Mouse (Mus musculus): ENCODE measurements around the gene Hcfc1r1. TPM values are rescaled to one million over a fixed set of nuclear protein-coding genes. Genes with fewer than 3 reads are reported as not detected.

Hcfc1r1 gene
- polyA plus RNA-seq (2016; fragmentation: Nextera tagmentation; extraction: Ambion mirVana) = 152 and 305 TPM in 2 replicates

- peaks cover 37% of the 10 kb centered on the region for H3K4me1 ChIP-seq
- peak; percentile 98 for DNase-seq (ENCODE audit: low spot score)
- H3K36me3 ChIP-seq = peaks cover 30% of the 10 kb centered on the region
- H3K4me3 ChIP-seq = peak within 1 kb of the TSS; percentile 72
- no peaks in the 10 kb centered on the region for H3K9me3 ChIP-seq
- peak within 1 kb of the TSS; percentile 90 for H3K27ac ChIP-seq
- peaks cover 14% of the 10 kb centered on the region for H3K27me3 ChIP-seq (ENCODE audit: insufficient read depth, poor library complexity, severe bottlenecking)
- under 1% methylated on average over 45 of the region's 45 CpGs for WGBS
Measured at GRCm38 (mm10) chr17:23673424-23674073, at the start of gene Hcfc1r1, which contains the start of gene Thoc6. Gene Hcfc1r1 (plus strand): TSS chr17:23673596. Gene Thoc6 (minus strand): TSS chr17:23673882.

GRCm38 (mm10) chr17:23627813-23628212 is 45.6 kb upstream of the Hcfc1r1 start:
- Histone ChIP-seq H3K27ac (no peak overlapping the region), H3K9me3 (no peaks in the 10 kb centered on the region), H3K4me1 (peaks cover 7% of the 10 kb centered on the region), H3K27me3 (ENCODE audit: insufficient read depth, poor library complexity, severe bottlenecking) (peaks cover 18% of the 10 kb centered on the region), H3K36me3 (no peaks in the 10 kb centered on the region), H3K4me3 (no peak overlapping the region)
- WGBS = 32% methylated on average over 7 of the region's 7 CpGs
- no peak for DNase-seq (ENCODE audit: low spot score)

DNA sequence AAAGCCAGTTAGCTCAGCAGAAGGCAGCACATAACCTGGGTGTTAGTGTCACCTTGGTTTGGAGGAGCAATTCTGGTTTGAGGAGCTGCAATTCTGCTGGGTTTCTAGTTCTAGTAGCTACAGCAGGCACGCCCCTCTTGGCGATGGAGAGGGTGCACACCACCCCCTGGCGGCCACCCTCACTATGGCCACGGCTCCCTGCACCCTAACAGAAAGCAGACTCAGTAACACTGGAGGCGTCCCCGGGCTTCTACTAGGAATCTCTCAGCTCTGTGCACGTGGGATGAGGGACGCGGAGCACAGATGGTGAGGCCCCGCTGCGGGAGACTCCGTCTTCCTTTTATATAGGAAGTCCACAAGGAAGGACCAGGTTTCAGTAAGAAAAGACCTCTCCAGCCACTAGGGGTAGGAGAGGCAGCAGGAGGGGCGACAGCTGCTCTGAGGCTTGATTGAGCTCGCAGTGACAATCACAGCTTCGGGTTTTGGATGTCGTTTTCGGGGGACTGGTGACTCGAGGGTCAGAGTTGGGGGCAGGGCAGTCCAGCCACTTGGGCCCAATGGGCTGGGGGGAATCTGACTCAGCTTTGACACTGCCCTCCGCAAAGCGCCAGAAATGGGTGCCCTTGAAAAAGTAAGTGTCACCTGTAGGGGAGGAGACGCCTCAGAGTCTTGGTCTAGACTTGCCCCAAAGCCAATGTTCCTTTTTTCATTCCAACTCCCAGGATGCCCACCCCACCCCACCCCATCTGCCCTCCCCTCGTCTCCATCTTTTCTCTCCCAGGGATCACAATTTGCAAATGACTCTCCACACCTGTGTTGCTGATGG is 43.0 kb upstream of the Hcfc1r1 start:
- H3K4me1 ChIP-seq = peaks cover 7% of the 10 kb centered on the region
- peaks cover 18% of the 10 kb centered on the region for H3K27me3 ChIP-seq (ENCODE audit: insufficient read depth, poor library complexity, severe bottlenecking)
- H3K9me3 ChIP-seq = no peaks in the 10 kb centered on the region
- peak overlapping the region; percentile 28; the same call in 1 of the 2 replicates for H3K4me3 ChIP-seq
- 18% methylated on average over 22 of the region's 22 CpGs for WGBS
- H3K36me3 ChIP-seq = no peaks in the 10 kb centered on the region
- no peak overlapping the region for H3K27ac ChIP-seq
- peak; percentile 87 for DNase-seq (ENCODE audit: low spot score)

GRCm38 (mm10) chr17:23631241-23631640 is 42.2 kb upstream of the Hcfc1r1 start:
- Histone ChIP-seq H3K4me1 (peaks cover 7% of the 10 kb centered on the region), H3K27me3 (ENCODE audit: insufficient read depth, poor library complexity, severe bottlenecking) (peaks cover 24% of the 10 kb centered on the region), H3K9me3 (no peaks in the 10 kb centered on the region), H3K4me3 (no peak overlapping the region), H3K27ac (no peak overlapping the region), H3K36me3 (no peaks in the 10 kb centered on the region)
- DNase-seq (ENCODE audit: low spot score) = no peak
- WGBS = 72% methylated on average over 8 of the region's 8 CpGs

DNA sequence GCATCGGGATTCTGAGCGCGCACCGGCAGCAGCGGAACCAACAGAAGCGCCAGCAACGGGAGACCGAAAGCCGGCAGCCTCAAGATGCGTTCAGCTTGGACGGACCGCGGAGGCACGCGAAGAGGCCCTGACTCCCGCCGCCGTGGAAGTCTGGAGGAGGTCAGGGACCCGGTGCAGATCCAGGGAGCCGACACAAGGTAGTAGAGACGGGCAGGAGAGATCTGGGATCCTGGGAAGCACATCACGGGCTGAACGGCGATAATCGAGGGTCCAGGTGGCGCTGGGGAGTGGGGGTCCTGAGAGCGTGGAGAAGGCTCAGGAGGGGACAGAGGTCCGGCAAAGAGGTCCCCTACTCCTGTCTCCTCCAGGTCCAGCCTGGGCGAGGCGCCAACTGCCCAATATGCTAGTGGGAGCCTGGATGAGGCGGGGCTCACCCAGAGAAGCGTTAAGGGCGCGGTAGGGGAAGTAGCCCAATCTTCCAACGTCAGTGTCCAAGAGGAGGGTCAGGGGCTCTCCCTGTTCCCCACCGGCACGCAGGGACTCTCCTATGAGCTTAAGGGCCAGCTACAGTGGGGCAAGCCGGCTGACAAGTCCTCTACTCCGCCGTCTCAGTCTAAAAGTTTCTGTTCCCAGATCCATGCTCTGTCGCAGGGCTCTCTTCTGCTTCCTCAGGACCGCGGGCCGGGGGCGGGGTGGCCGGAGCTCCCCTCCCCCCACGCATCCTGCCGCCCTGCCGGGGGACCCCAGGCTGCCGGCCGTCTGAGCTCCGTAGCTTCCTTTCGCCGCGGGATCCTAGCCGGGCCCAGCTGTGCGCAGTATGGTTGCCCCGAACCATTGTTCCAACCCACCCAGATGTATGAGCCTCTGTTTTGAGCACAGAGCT is 28.5 kb upstream of the Hcfc1r1 start, which contains the start of gene Mmp25:
Gene Mmp25 (minus strand): TSS at position 665 of the 883 bp plus-strand sequence.
- peak within 1 kb of the TSS; percentile 63 for H3K4me3 ChIP-seq
- peak within 1 kb of the TSS; percentile 37; the same call in 1 of the 2 replicates for H3K27ac ChIP-seq
- H3K36me3 ChIP-seq = no peaks in the 10 kb centered on the region
- no peaks in the 10 kb centered on the region for H3K9me3 ChIP-seq
- no peak for DNase-seq (ENCODE audit: low spot score)
- peaks cover 36% of the 10 kb centered on the region for H3K27me3 ChIP-seq (ENCODE audit: insufficient read depth, poor library complexity, severe bottlenecking)
- under 1% methylated on average over 58 of the region's 58 CpGs for WGBS
- peaks cover 6% of the 10 kb centered on the region for H3K4me1 ChIP-seq

- 23% methylated on average over 10 of the region's 10 CpGs for WGBS
- DNase-seq (ENCODE audit: low spot score) = no peak
- Histone ChIP-seq H3K4me1 (peaks cover 6% of the 10 kb centered on the region), H3K27ac (no peak overlapping the region), H3K36me3 (no peaks in the 10 kb centered on the region), H3K4me3 (no peak overlapping the region), H3K9me3 (no peaks in the 10 kb centered on the region), H3K27me3 (ENCODE audit: insufficient read depth, poor library complexity, severe bottlenecking) (peaks cover 36% of the 10 kb centered on the region)
Measured at GRCm38 (mm10) chr17:23645894-23646293, 27.5 kb upstream of the Hcfc1r1 start.

GRCm38 (mm10) chr17:23651363-23651762 is 22.0 kb upstream of the Hcfc1r1 start:
- WGBS = 80% methylated on average over 6 of the region's 6 CpGs
- no peaks in the 10 kb centered on the region for H3K9me3 ChIP-seq

DNA sequence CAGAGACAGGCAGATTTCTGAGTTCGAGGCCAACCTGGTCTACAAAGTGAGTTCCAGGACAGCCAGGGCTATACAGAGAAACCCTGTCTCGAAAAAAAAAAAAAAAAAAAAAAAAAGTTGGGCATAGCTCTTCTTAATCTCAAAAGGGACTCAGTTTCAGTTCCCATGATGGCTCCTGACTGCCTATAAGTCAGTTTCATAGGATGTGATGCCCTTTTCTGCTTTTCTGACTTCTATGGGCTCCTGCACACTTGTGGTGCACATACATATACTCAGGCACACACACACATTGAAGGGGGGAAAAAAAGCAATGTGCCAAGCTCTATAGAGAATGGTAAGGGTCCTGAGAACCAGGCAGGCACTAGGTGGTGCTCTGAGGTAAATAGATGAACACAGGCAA is 20.1 kb upstream of the Hcfc1r1 start:
- no peak overlapping the region for H3K27ac ChIP-seq
- no peaks in the 10 kb centered on the region for H3K36me3 ChIP-seq
- H3K4me1 ChIP-seq = no peaks in the 10 kb centered on the region
- H3K27me3 ChIP-seq (ENCODE audit: insufficient read depth, poor library complexity, severe bottlenecking) = peaks cover 18% of the 10 kb centered on the region
- WGBS = 50% methylated on average over 2 of the region's 2 CpGs
- no peaks in the 10 kb centered on the region for H3K9me3 ChIP-seq
- H3K4me3 ChIP-seq = no peak overlapping the region
- no peak for DNase-seq (ENCODE audit: low spot score)

More at GRCm38 (mm10) chr17:23651363-23651762, 22.0 kb upstream of the Hcfc1r1 start:
- Histone ChIP-seq H3K4me1 (no peaks in the 10 kb centered on the region), H3K27me3 (ENCODE audit: insufficient read depth, poor library complexity, severe bottlenecking) (peaks cover 15% of the 10 kb centered on the region; the same call in 1 of the 2 replicates), H3K27ac (no peak overlapping the region), H3K36me3 (no peaks in the 10 kb centered on the region), H3K4me3 (no peak overlapping the region)
- no peak for DNase-seq (ENCODE audit: low spot score)

- Histone ChIP-seq H3K27me3 (ENCODE audit: insufficient read depth, poor library complexity, severe bottlenecking) (peaks cover 21% of the 10 kb centered on the region), H3K4me3 (no peak overlapping the region), H3K4me1 (no peaks in the 10 kb centered on the region), H3K9me3 (no peaks in the 10 kb centered on the region), H3K27ac (no peak overlapping the region), H3K36me3 (no peaks in the 10 kb centered on the region)
- DNase-seq (ENCODE audit: low spot score) = no peak
- 58% methylated on average over 6 of the region's 6 CpGs for WGBS
Measured at GRCm38 (mm10) chr17:23654001-23654400, 19.4 kb upstream of the Hcfc1r1 start.

DNA sequence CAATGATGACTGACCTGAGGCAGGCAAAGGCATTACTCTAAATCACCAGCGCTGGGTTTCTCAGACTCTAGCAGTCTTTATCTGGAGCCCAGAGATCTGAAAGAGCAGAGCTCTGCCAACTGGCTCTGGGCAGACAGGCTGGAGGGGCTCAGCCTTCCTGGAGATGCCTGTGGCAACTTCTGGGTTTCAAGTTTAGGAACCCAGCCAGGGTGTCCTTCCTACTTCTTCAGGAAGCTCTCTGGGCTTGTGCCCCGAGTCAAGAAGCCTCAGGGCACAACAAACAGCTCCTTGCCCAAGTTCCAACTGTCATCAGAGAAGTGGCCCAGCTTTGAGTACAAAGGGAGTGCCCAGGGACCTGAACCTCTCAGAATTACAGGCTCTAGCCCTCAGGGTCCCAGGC is 19.0 kb upstream of the Hcfc1r1 start:
- Histone ChIP-seq H3K27ac (no peak overlapping the region), H3K36me3 (no peaks in the 10 kb centered on the region), H3K4me1 (no peaks in the 10 kb centered on the region), H3K27me3 (ENCODE audit: insufficient read depth, poor library complexity, severe bottlenecking) (peaks cover 25% of the 10 kb centered on the region), H3K4me3 (no peak overlapping the region), H3K9me3 (no peaks in the 10 kb centered on the region)
- 64% methylated on average over 2 of the region's 2 CpGs for WGBS
- DNase-seq (ENCODE audit: low spot score) = no peak

- no peaks in the 10 kb centered on the region for H3K36me3 ChIP-seq
- no peak overlapping the region for H3K4me3 ChIP-seq
- H3K4me1 ChIP-seq = peaks cover 7% of the 10 kb centered on the region; the same call in 1 of the 2 replicates
- H3K27ac ChIP-seq = no peak overlapping the region
- H3K27me3 ChIP-seq (ENCODE audit: insufficient read depth, poor library complexity, severe bottlenecking) = peaks cover 65% of the 10 kb centered on the region
- WGBS = 78% methylated on average over 3 of the region's 3 CpGs
- DNase-seq (ENCODE audit: low spot score) = no peak
- H3K9me3 ChIP-seq = no peaks in the 10 kb centered on the region
Measured at GRCm38 (mm10) chr17:23658450-23658849, 14.9 kb upstream of the Hcfc1r1 start.

DNA sequence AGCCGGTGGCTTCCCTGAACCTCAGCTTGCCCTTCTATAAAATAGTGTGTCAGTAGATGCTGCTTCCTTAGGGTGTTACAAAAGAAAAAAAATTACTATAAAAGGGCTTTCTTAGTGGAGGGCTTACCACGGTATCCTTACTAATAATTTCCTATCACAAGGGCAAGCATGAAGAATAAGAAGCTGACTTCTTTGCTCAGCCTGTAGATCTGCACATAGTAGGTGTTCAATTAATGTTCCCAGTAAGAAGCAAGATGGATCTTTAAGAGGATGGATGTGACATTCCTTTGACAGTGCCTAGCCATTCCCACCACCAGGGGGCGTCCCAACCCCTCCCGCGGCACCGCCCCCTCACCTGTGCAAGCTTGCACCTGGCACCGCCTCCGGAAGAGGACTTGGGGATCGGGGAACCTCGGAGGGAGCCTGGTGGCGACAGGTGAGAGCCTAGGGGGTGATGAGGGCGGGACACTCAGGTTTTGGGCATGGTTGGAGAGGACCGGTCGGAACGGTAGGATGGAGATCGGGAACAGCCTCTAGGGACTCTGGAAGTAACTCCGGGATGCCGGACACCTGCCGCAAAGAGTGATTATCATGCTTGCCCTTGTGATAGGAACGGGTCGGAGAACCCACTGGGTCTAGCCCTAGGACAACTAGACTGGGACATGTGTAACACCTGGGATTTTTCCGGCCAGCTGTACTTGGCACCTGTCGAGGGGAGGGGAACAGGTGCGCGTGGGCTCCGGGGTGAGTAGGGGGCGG is 13.1 kb upstream of the Hcfc1r1 start, which contains the start of gene Bicdl2:
Gene Bicdl2 (plus strand): TSS at position 390 of the 759 bp plus-strand sequence.
- Histone ChIP-seq H3K4me1 (peaks cover 10% of the 10 kb centered on the region; the same call in 1 of the 2 replicates), H3K4me3 (peak within 1 kb of the TSS; percentile 33), H3K9me3 (no peaks in the 10 kb centered on the region), H3K27me3 (ENCODE audit: insufficient read depth, poor library complexity, severe bottlenecking) (peaks cover 64% of the 10 kb centered on the region), H3K36me3 (no peaks in the 10 kb centered on the region), H3K27ac (no peak within 1 kb of the TSS)
- WGBS = 8% methylated on average over 27 of the region's 27 CpGs
- no peak for DNase-seq (ENCODE audit: low spot score)
